Mouse (Mus musculus): ENCODE results near the gene Stard10. TPM values are rescaled to one million over a fixed set of nuclear protein-coding genes. Genes with fewer than 3 reads are reported as not detected.

Gene Stard10
- polyA plus RNA-seq, 1 experiment from 2014 or later, result 25.0 TPM

DNA sequence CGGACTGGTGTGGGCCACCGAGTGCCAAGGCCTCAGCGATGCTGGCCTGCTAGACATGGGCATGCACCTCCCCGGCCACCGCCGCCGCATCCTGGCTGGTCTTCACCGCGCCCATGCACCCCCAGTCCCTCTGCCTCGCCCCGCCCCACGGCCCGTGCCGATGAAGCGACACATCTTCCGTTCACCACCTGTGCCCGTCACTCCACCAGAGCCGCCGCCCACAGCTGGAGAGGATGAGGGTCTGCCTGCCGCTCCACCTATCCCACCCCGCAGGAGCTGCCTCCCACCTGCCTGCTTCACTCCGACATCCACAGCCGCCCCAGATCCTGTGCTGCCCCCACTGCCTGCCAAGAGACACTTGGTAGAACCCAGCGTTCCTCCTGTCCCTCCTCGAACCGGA is 56.2 kb downstream of the Stard10 start:
- 0 out of 2 replicates have a peak, but pooled peaks cover 3% of the 10 kb centered on the region for H3K27me3 ChIP-seq
- H3K9me3 ChIP-seq (replicated peaks), result no peaks in the 10 kb centered on the region
- H3K4me3 ChIP-seq, result no peak overlapping the region
- ATAC-seq (replicated peaks; ENCODE audit: insufficient number of reproducible peaks, insufficient read depth, low FRiP score, low read depth), result no peak
- no peak overlapping the region for H3K4me2 ChIP-seq
- peaks cover 8% of the 10 kb centered on the region for H3K4me1 ChIP-seq (replicated peaks)
- no peak overlapping the region for H3K27ac ChIP-seq
- 78% methylated on average over 26 of the region's 26 CpGs for WGBS
- H3K36me3 ChIP-seq, result no peaks in the 10 kb centered on the region
- no peak overlapping the region for H3K9ac ChIP-seq

DNA sequence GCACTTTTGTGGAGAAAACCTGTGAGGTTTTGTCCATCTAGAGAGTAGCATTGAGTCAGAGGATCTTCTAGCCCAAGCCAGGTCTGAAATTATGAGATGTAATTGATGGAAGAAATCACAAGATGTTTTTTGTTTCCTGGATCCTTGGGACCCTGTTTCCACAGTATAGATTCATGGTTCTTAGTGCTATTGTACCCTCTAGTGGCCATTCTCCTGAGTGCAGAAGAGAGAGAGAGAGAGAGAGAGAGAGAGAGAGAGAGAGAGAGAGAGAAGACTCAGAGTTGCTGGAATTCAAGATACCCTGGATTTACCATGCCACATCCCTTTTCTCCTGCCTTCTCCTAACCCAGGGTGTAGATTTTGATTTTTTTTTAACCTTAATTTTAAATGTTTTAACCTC is 57.3 kb downstream of the Stard10 start:
- Histone ChIP-seq H3K36me3 (no peaks in the 10 kb centered on the region), H3K4me2 (no peak overlapping the region), H3K9me3 (replicated peaks) (no peaks in the 10 kb centered on the region), H3K4me3 (no peak overlapping the region), H3K27ac (no peak overlapping the region), H3K27me3 (0 out of 2 replicates have a peak, but pooled peaks cover 3% of the 10 kb centered on the region), H3K4me1 (replicated peaks) (peaks cover 18% of the 10 kb centered on the region), H3K9ac (no peak overlapping the region)
- ATAC-seq (replicated peaks; ENCODE audit: insufficient number of reproducible peaks, insufficient read depth, low FRiP score, low read depth), result no peak

DNA sequence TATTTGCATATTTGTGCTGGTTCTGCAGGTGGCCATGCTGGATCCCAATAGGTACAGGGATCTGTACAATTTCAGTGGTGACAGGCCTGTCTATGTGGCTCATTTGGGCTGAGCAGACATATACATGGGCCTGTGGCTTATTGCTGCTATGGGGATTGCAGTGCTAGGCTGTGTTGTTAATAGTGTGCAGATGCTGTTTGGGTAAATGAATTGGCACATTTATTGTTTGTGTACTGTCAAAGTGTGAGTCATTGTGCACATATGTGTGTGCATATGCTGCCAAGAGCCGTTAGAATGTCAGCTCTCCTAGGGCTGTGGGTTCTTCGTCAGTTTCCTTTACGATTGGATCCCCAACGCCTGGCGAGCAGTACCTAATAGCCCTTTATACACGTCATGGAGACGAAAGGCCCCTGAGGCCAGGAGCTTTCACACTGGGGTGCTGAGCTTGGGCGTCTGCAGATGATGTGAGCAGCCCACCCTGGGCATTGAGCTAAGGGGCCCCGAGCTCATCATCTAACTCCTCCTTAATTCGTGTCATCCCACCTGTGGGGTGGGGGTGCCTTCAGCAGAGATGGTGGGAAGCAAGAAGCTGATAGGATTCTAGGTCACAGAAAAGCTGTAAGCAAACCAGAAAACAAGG is 59.9 kb downstream of the Stard10 start:
- WGBS, result 78% methylated on average over 10 of the region's 10 CpGs
- Histone ChIP-seq H3K4me2 (no peak overlapping the region), H3K36me3 (no peaks in the 10 kb centered on the region), H3K27ac (peak overlapping the region; percentile 79; the same call in 1 of the 2 replicates), H3K9ac (no peak overlapping the region), H3K27me3 (0 out of 2 replicates have a peak, but pooled peaks cover 3% of the 10 kb centered on the region), H3K4me3 (no peak overlapping the region), H3K9me3 (replicated peaks) (no peaks in the 10 kb centered on the region), H3K4me1 (replicated peaks) (peaks cover 26% of the 10 kb centered on the region)
- no peak for ATAC-seq (replicated peaks; ENCODE audit: insufficient number of reproducible peaks, insufficient read depth, low FRiP score, low read depth)

DNA sequence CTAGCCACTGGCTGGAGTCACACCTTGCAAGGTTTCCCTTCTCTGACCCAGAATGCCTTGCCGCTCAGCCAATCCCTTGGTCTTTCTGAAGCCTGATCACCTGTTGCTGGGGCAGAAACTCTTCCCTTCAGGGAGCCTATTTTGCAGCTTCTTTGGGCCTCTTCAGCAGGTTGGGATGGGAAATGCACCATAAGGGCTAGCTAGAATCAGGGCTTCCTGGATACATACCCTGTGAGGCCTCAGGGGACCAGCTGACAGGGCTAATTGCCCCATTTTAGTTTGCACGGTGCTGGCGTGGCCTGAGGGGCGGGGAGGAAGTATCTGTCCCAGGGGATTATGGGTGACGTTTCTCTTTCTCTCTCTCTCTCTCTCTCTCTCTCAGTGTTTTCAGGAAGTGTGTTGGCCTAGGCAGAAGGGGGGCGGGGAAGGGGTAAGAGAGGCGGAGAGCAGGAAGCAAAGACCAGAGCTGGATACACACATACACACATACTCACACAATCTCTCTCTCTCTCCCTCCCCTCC is 60.9 kb downstream of the Stard10 start:
- 0 out of 2 replicates have a peak overlapping the region, but pooled peaks have one; percentile 8 for H3K9ac ChIP-seq
- no peaks in the 10 kb centered on the region for H3K9me3 ChIP-seq (replicated peaks)
- peaks cover 26% of the 10 kb centered on the region for H3K4me1 ChIP-seq (replicated peaks)
- WGBS, result 30% methylated on average over 7 of the region's 7 CpGs
- peak overlapping the region; percentile 79 for H3K27ac ChIP-seq
- H3K4me3 ChIP-seq, result peak overlapping the region; percentile 38
- H3K27me3 ChIP-seq, result 0 out of 2 replicates have a peak, but pooled peaks cover 3% of the 10 kb centered on the region
- peak overlapping the region; percentile 61 for H3K4me2 ChIP-seq
- ATAC-seq (replicated peaks; ENCODE audit: insufficient number of reproducible peaks, insufficient read depth, low FRiP score, low read depth), result peak; percentile 81
- H3K36me3 ChIP-seq, result no peaks in the 10 kb centered on the region

DNA sequence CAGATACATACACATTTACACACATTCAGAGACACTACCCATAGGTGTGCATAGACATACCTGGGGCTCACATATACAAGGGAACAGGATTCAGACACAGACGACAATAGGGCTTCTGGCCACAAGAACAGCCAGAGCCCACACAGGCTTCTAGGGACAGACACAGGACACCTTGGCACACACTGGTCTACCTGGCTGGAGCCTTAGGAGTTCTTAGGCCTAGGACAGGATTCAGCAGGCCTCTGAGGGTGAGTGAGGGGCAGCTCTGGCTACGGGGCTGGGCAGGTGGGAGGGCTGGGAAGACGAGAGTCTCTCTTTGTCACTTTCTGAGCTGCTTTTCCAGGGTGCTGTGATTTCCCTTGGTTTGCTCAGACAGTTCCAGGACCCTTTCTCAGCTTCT is 61.4 kb downstream of the Stard10 start:
- peak overlapping the region; percentile 61 for H3K4me2 ChIP-seq
- H3K36me3 ChIP-seq, result no peaks in the 10 kb centered on the region
- no peaks in the 10 kb centered on the region for H3K9me3 ChIP-seq (replicated peaks)
- H3K27me3 ChIP-seq, result no peaks in the 10 kb centered on the region
- H3K9ac ChIP-seq, result peak overlapping the region; percentile 52
- no peak for ATAC-seq (replicated peaks; ENCODE audit: insufficient number of reproducible peaks, insufficient read depth, low FRiP score, low read depth)
- H3K4me1 ChIP-seq (replicated peaks), result peaks cover 28% of the 10 kb centered on the region
- H3K4me3 ChIP-seq, result peak overlapping the region; percentile 38
- peak overlapping the region; percentile 79 for H3K27ac ChIP-seq
- 47% methylated on average over 3 of the region's 3 CpGs for WGBS

DNA sequence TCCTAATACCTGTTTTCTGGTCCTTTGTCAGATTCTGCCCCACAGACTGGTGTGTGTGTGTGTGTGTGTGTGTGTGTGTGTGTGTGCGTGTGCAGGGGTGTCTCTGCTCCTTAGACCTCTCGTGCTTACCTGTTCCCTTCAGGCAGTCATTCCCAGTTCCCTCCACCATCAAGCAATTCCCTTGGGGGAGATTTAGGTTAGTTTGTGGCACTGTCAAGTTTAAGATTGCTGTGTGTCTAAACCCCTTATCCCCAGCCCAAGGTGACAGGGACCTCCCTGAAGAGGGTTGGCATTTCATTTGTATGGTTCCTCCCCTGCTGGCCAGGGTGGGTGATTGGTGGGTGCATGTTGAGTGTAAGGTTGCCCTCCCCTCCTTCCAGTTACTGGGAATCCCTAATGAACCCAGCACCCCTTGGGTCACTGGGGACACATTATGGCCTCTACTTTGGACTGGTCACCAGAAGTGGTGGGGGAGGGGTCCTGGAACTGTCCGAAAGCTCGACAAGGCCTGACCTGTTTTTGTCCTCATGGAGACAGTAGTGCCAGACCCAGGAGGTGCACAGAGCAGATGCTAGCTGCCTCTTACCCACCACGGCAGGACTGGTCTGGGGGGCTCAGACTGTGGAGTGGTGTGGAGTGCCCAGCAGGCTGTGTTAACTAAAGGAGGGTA is 62.0 kb downstream of the Stard10 start:
- peak overlapping the region; percentile 52; the same call in 1 of the 2 replicates for H3K9ac ChIP-seq
- peak overlapping the region; percentile 61 for H3K4me2 ChIP-seq
- H3K4me3 ChIP-seq, result peak overlapping the region; percentile 38
- H3K36me3 ChIP-seq, result no peaks in the 10 kb centered on the region
- H3K27ac ChIP-seq, result peak overlapping the region; percentile 79
- WGBS, result 52% methylated on average over 5 of the region's 5 CpGs
- no peaks in the 10 kb centered on the region for H3K9me3 ChIP-seq (replicated peaks)
- H3K4me1 ChIP-seq (replicated peaks), result peaks cover 30% of the 10 kb centered on the region
- no peaks in the 10 kb centered on the region for H3K27me3 ChIP-seq
- no peak for ATAC-seq (replicated peaks; ENCODE audit: insufficient number of reproducible peaks, insufficient read depth, low FRiP score, low read depth)

DNA sequence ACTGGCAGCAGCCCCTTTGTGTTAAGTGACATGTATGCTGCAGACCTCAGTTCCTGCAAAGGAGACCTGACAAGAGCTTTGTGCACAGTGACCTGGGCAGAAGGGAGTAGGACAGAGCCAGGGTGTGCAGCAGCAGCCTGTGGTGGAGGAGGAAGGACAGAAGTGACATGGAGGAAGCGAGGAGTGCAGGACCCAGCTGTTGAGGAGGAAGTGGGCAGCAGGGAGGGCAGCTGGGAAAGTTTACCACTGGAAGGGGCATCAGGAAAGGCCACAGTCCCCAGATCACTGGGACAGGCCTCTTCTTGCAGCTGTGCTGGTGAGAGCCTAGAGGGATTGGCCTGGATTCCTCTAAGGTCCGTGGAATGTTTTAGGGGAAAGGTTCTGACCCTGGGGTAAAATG is 62.8 kb downstream of the Stard10 start:
- 49% methylated on average over 2 of the region's 2 CpGs for WGBS
- Histone ChIP-seq H3K9me3 (replicated peaks) (no peaks in the 10 kb centered on the region), H3K4me2 (peak overlapping the region; percentile 61), H3K4me1 (replicated peaks) (peaks cover 33% of the 10 kb centered on the region), H3K36me3 (no peaks in the 10 kb centered on the region), H3K27me3 (no peaks in the 10 kb centered on the region), H3K9ac (no peak overlapping the region), H3K4me3 (no peak overlapping the region), H3K27ac (peak overlapping the region; percentile 79; the same call in 1 of the 2 replicates)
- no peak for ATAC-seq (replicated peaks; ENCODE audit: insufficient number of reproducible peaks, insufficient read depth, low FRiP score, low read depth)

DNA sequence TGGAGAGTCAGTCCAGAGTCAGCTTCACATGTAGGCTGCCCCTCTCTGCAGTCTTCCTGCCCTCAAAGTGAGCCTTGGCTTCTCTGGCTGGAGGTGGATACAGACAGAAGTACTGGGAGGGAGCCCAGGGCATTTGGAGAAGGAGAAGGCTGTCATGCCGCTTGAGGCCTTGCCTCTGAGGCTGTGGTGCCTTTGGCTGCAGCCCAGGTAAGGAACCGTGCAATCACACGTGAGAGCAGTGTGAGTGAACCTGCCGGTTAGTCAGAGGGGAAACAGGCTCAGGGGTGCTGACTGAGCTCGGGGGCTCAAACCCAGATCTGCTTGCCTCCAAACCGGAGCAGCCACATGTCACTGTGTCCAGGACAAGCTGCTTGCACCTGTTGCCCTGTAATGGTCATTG is 64.6 kb downstream of the Stard10 start:
- Histone ChIP-seq H3K4me3 (no peak overlapping the region), H3K9me3 (replicated peaks) (no peaks in the 10 kb centered on the region), H3K36me3 (no peaks in the 10 kb centered on the region), H3K9ac (no peak overlapping the region), H3K27ac (no peak overlapping the region), H3K27me3 (no peaks in the 10 kb centered on the region), H3K4me1 (replicated peaks) (peaks cover 48% of the 10 kb centered on the region), H3K4me2 (no peak overlapping the region)
- no peak for ATAC-seq (replicated peaks; ENCODE audit: insufficient number of reproducible peaks, insufficient read depth, low FRiP score, low read depth)
- 71% methylated on average over 6 of the region's 6 CpGs for WGBS

DNA sequence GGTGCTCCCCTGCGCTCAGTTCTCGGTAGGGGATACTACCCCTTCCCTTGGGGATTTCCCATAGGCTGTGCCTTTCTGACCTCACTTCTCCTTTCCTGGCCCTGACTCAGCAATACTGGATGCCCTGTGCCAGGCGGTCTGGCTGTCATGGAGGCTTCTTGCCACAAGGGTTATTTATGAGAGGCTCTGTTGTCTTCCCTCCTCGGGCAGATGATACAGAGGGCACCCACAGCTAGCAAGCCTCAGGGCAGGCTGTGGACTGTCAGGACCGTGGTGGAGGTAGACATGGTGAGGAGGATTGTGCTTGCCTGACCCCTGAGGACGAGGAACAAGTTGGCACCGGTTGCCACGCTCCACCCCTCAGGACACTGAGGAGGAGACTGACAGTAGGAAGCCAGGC is 65.5 kb downstream of the Stard10 start:
- no peaks in the 10 kb centered on the region for H3K27me3 ChIP-seq
- peaks cover 46% of the 10 kb centered on the region for H3K4me1 ChIP-seq (replicated peaks)
- no peak overlapping the region for H3K4me2 ChIP-seq
- H3K36me3 ChIP-seq, result peaks cover 4% of the 10 kb centered on the region; the same call in 1 of the 2 replicates
- 76% methylated on average over 8 of the region's 8 CpGs for WGBS
- ATAC-seq (replicated peaks; ENCODE audit: insufficient number of reproducible peaks, insufficient read depth, low FRiP score, low read depth), result no peak
- H3K9me3 ChIP-seq (replicated peaks), result no peaks in the 10 kb centered on the region
- no peak overlapping the region for H3K27ac ChIP-seq
- no peak overlapping the region for H3K9ac ChIP-seq
- H3K4me3 ChIP-seq, result no peak overlapping the region

DNA sequence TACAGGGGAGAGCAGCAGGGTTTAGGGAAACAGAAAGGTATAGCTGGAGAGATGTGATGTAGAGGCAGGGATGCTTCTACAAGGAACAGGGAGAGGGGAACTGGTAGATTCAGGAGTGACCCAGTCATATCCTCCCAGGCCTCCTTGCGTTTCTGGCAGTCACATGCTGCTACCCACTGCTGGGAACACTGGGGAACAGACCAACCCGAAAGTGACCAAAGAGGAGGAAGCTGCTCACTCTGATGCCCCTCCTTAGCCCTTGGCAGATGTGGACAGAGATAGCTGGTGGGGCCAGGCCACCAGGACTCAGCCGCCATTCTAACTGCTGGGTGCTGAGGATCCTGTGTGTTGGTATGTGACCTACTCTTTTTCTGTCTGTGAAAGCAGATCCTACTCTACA is 66.9 kb downstream of the Stard10 start:
- peaks cover 12% of the 10 kb centered on the region; the same call in 1 of the 2 replicates for H3K36me3 ChIP-seq
- H3K9me3 ChIP-seq (replicated peaks), result no peaks in the 10 kb centered on the region
- ATAC-seq (replicated peaks; ENCODE audit: insufficient number of reproducible peaks, insufficient read depth, low FRiP score, low read depth), result no peak
- H3K27me3 ChIP-seq, result no peaks in the 10 kb centered on the region
- no peak overlapping the region for H3K4me3 ChIP-seq
- 70% methylated on average over 3 of the region's 3 CpGs for WGBS
- no peak overlapping the region for H3K4me2 ChIP-seq
- H3K9ac ChIP-seq, result no peak overlapping the region
- H3K27ac ChIP-seq, result peak overlapping the region; percentile 53; the same call in 1 of the 2 replicates
- peaks cover 35% of the 10 kb centered on the region for H3K4me1 ChIP-seq (replicated peaks)

DNA sequence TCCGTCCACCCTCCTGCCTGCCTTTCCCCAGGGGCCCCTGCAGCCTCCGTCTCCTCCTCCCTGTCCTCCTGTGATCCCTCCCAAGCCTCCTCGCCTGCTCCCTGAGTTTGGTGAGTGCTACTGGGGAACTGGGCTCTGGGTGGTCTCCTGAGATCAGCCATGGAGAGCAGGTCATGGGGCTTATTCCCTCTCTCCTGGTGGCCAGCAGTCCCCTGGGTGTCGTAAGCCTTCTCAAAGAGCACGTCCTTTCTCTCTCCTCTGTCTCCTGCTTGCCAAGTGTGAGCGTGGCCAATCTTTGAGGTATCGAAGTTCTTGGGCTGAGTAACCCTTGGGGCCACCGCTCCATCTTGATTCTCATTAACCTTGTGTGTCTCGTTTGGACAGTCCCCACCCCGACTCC is 68.0 kb downstream of the Stard10 start:
- no peak for ATAC-seq (replicated peaks; ENCODE audit: insufficient number of reproducible peaks, insufficient read depth, low FRiP score, low read depth)
- Histone ChIP-seq H3K27me3 (no peaks in the 10 kb centered on the region), H3K9me3 (replicated peaks) (no peaks in the 10 kb centered on the region), H3K4me3 (no peak overlapping the region), H3K36me3 (peaks cover 13% of the 10 kb centered on the region; the same call in 1 of the 2 replicates), H3K9ac (no peak overlapping the region), H3K27ac (peak overlapping the region; percentile 44; the same call in 1 of the 2 replicates), H3K4me2 (no peak overlapping the region), H3K4me1 (replicated peaks) (peaks cover 32% of the 10 kb centered on the region)
- WGBS, result 63% methylated on average over 10 of the region's 10 CpGs
